Mouse (Mus musculus) kidney, adult 8-10 months (tissue): ENCODE data around the gene Olfr597.
"Not testable (repeated sequence)": the region's sequence is repeated elsewhere in the genome, so short reads cannot be mapped to it uniquely, and the experiment has no call there.

ENCODE experiments used
- DNase-seq, 2 experiments: peaks; one replicate each; pipeline ENCODE4 v3.0.0; 2022

The Olfr597 gene

DNA sequence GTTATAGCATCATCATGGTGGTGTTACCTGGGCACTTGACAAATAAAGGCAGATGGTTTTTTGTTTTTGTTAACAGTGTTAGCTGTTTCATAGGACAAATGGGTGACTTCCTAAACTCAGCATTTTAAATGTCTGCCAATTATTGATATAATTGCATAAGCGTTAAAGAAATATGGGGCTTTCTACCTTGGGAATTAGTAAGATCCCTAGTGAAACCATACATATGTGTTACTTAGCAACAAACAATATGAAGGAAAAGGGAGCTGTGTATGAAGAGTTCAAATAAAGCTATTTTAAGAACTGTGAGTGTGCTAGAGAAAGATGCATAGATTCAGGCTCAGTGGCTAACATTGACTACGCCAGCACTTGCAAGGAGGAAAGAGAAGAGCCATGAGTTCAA, at the start of gene Olfr597:
Gene Olfr597, plus strand, starts transcription at position 301 of the 400 bp plus-strand sequence.
- DNase-seq, result not testable (repeated sequence)

DNA sequence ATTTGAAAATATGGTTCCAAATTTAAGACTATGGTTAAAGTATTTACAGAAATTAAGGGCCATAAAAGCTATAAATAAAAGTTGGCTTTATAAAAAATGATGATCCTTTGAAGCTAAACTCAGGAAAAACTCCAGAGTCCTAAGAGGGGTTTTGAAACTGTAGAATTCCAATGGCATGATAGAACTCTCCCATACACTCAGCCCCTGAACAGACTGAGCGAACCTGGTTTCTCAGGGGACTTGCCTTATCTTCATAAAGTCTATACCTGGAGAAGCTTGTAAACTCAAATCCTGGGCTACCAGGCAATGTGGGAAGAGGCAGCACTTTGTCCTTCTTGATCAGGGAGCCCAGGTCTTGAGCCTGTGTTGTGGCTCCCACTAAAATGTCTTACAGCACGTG, 10.8 kb upstream of the Olfr597 start, which contains the start of gene Olfr596:
Gene Olfr596, plus strand, starts transcription at position 301 of the 400 bp plus-strand sequence.
- DNase-seq, result not testable (repeated sequence)

DNA sequence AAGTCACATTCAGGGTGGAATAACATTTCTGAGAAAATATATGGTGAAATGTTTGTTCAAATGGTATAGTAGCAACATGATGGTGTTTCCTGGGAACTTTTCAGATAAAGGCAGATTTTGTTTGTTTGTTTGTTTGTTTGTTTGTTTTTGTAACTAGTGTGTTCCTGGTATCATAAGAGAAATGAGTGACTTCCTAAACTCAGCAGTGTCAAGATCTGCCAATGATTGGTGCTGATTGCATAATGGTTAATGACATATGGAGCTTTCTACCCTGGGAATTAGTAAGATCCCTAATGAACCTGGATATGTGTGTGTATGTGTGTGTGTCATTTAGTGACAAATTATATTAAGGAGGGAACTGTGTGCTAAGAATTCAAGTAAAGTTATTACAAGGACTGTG, 7.2 kb downstream of the Olfr597 start, which contains the start of gene Olfr598:
Gene Olfr598, plus strand, starts transcription at position 301 of the 400 bp plus-strand sequence.
- DNase-seq, result no peak

DNA sequence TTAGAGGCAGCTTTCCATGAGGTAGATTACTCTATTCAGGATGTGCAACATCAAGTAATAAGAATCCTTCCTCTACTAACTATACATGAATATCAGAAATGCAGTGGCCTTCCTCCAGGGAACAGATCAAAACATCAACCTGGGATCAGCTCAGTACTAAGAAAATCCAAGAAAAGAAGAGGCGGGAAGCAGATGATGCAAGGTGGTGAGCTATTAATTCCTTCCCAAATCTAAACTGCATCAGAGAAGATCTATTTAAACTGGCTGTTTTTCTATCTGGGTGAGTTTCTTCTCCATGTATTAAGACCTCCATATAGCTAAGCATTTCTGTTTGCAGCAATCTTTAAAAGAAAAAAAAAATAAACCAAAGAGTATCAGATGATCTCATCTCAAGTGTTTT, 19.5 kb downstream of the Olfr597 start, which contains the start of gene Olfr599:
Gene Olfr599, plus strand, starts transcription at position 301 of the 400 bp plus-strand sequence.
- DNase-seq, result no peak

DNA sequence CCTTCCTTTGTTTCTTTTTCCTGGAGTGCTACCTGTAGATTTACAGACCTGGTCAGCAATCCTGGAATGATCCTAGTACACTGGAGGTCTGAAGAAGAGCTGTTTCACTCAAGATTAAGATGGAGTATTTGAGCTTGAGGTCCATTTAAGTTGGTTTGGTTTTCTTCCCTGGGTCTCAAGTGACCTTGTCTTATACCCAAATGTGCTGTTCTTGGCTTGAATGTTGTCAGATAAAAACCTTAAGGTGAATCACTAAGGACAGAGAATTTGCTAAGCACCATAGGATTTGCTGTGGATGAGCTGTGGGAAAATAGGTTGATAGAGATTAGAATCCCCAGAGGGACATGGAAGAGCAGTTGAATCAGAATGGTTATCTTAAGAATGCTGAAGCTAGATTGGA, 33.5 kb downstream of the Olfr597 start, which contains the start of gene Olfr600:
Gene Olfr600, minus strand, starts transcription at position 101 of the 400 bp plus-strand sequence.
- DNase-seq, result no peak

DNA sequence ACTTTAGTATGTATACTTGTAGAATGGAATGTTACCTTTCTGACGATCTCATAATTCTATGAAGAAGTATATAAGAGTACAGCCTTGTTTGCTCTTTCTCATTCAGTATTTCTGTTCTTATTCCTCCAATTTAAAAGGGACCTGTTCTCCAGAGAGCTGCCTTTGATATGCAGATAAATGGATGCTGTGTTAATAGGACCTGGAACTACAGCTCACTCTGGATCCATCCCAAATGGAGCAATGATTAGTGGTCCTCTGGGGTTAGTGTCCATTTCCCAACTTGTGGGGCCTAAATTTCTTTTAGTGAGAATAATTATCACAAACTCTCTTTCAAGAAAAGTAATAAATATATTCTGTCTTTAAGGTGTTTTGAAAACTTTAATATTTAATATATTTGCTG, 46.4 kb downstream of the Olfr597 start, which contains the start of gene Olfr601:
Gene Olfr601, minus strand, starts transcription at position 101 of the 400 bp plus-strand sequence.
- no peak for DNase-seq
